Mouse (Mus musculus) heart, embryonic 15.5 days (tissue): Measurements from ENCODE around the gene Dolpp1. TPM values are rescaled to one million over a fixed set of nuclear protein-coding genes. Genes with fewer than 3 reads are reported as not detected.

Experiments used
- ATAC-seq: fragments of 200-750 bp; cut with Nextera tagmentation; replicated peaks from 2 replicates; pipeline ENCODE4 v1.8.0; 2017; ENCODE audit warnings: low read depth, moderate TSS enrichment; ENCODE audit not compliant: insufficient number of reproducible peaks, insufficient read depth, low FRiP score
- H3K27ac ChIP-seq: fragments of 300-500 bp; sonication (generic); 2 replicates; pipeline ENCODE4 v1.5.1; 2015; ENCODE audit warnings: mild to moderate bottlenecking, inconsistent platforms
- H3K27me3 ChIP-seq: fragments of 300-500 bp; sonication (generic); 2 replicates; pipeline ENCODE4 v1.6.1; 2015; ENCODE audit warnings: inconsistent platforms
- H3K36me3 ChIP-seq: fragments of 300-500 bp; sonication (generic); 2 replicates; pipeline ENCODE4 v1.6.1; 2015; ENCODE audit warnings: mild to moderate bottlenecking, inconsistent platforms
- H3K4me1 ChIP-seq: fragments of 300-500 bp; sonication (generic); replicated peaks from 2 replicates; pipeline ENCODE4 v1.6.1; 2015; ENCODE audit warnings: inconsistent platforms
- H3K4me2 ChIP-seq: fragments of 300-500 bp; sonication (generic); 2 replicates; pipeline ENCODE4 v1.6.1; 2015; ENCODE audit warnings: inconsistent platforms, mild to moderate bottlenecking, moderate library complexity
- H3K4me3 ChIP-seq: fragments of 300-500 bp; sonication (generic); 2 replicates; pipeline ENCODE4 v1.5.1; 2015; ENCODE audit warnings: mild to moderate bottlenecking, inconsistent platforms
- H3K9ac ChIP-seq: fragments of 300-500 bp; sonication (generic); 2 replicates; pipeline ENCODE4 v1.6.1; 2015; ENCODE audit warnings: mild to moderate bottlenecking, inconsistent platforms
- H3K9me3 ChIP-seq: fragments of 300-500 bp; sonication (generic); replicated peaks from 2 replicates; pipeline ENCODE4 v1.6.1; 2016; ENCODE audit warnings: inconsistent platforms
- WGBS: fragments of 180-500 bp; shearing (Covaris S2); methylation state at CpG from one replicate; pipeline ENCODE4 v1.1.7; 2015; ENCODE audit warnings: mixed read lengths; 5-methylcytosine and 5-hydroxymethylcytosine counted together
- polyA plus RNA-seq: library from polyadenylated mRNA; unstranded; fragments of >200 nt; fragmentation: Nextera tagmentation; extraction: Ambion mirVana; gene quantifications from 2 replicates; pipeline ENCODE4 v1.2.1, GENCODE M21; 2015

The Dolpp1 gene
- 19.5 and 25.2 TPM in 2 replicates for polyA plus RNA-seq

DNA sequence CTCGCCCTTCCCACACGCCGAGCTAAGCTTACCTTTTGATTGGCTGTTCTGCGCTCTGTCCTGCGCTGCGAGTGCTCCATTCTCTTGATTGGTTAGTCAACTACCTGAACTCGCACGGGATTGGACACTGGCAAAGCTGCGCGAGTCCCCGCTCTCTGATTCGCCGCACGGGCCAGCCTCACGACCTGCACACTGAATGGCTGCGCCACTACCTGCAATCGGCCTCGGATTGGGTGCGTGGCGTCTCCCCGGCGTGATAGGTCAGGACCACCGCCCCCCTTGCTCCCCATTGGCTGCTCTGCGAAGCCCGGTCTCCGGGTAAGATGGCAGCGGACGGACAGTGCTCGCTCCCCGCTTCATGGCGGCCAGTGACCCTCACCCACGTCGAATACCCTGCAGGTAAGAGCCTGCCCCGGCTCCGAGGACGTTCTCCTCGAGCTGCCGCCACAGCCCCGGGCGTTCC lies at the start of gene Dolpp1:
Gene Dolpp1 (plus strand): TSS at position 141 of the 463 bp plus-strand sequence.
- ATAC-seq: peak; percentile 97
- Histone ChIP-seq H3K27me3 (no peaks in the 10 kb centered on the region), H3K4me1 (peaks cover 27% of the 10 kb centered on the region), H3K4me3 (peak within 1 kb of the TSS; percentile 67), H3K27ac (peak within 1 kb of the TSS; percentile 91), H3K36me3 (peaks cover 15% of the 10 kb centered on the region; the same call in 1 of the 2 replicates), H3K9ac (peak within 1 kb of the TSS; percentile 70), H3K4me2 (peak within 1 kb of the TSS; percentile 84), H3K9me3 (no peaks in the 10 kb centered on the region)
- WGBS: 0% methylated on average over 40 of the region's 40 CpGs

DNA sequence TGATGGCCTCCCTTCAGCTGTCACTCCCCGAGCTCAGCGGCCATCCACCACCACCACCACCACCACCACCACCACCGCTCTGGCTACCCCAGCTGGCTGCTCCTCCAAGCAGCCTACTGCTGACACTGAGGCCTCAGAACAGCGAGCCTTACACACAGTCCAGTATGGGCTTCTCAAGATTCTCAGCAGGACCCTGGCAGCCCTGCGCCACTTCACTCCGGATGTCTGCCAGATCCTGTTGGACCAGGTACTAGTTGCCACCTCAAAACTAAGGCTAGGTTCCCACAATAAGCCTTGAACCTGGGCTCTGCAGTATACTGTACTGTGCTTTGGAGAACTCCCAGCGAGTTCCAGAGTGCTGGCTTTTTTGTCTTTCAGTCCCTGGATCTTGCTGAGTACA lies 49.5 kb upstream of the Dolpp1 start:
- Histone ChIP-seq H3K4me3 (no peak overlapping the region), H3K4me1 (peaks cover 21% of the 10 kb centered on the region), H3K27me3 (no peaks in the 10 kb centered on the region), H3K36me3 (peaks cover 72% of the 10 kb centered on the region), H3K9me3 (no peaks in the 10 kb centered on the region), H3K9ac (no peak overlapping the region), H3K4me2 (no peak overlapping the region), H3K27ac (peak overlapping the region; percentile 75; the same call in 1 of the 2 replicates)
- no peak for ATAC-seq
- 94% methylated on average over 7 of the region's 7 CpGs for WGBS

DNA sequence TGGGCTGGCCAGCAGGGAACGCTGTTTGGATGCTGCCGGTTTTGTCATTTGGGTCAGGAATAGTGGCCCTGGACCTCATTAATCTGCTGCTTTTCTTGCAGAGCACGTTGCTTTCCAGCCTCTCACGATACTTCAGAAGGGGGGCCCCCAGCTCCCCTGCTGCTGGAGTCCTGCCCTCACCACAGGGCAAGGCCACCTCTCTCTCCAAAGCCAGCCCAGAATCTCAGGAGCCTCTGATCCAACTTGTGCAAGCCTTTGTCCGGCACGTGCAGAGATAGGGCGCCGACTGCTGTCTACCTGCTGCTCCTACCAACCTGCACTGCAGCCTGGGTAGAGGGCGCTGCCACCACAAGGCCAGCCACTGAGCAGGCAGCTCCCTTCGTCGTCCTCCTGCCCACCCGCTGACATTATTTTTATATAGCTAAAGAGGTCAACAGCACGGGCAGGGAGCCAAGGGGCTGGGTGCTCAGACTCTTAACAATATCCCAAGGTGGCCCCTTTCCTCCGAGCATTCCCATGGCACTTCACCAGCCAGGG lies 48.4 kb upstream of the Dolpp1 start:
- Histone ChIP-seq H3K9me3 (no peaks in the 10 kb centered on the region), H3K36me3 (peaks cover 80% of the 10 kb centered on the region), H3K4me3 (no peak overlapping the region), H3K4me1 (peaks cover 21% of the 10 kb centered on the region), H3K27ac (peak overlapping the region; percentile 75), H3K9ac (no peak overlapping the region), H3K27me3 (no peaks in the 10 kb centered on the region), H3K4me2 (no peak overlapping the region)
- 45% methylated on average over 14 of the region's 14 CpGs for WGBS
- peak; percentile 75 for ATAC-seq

DNA sequence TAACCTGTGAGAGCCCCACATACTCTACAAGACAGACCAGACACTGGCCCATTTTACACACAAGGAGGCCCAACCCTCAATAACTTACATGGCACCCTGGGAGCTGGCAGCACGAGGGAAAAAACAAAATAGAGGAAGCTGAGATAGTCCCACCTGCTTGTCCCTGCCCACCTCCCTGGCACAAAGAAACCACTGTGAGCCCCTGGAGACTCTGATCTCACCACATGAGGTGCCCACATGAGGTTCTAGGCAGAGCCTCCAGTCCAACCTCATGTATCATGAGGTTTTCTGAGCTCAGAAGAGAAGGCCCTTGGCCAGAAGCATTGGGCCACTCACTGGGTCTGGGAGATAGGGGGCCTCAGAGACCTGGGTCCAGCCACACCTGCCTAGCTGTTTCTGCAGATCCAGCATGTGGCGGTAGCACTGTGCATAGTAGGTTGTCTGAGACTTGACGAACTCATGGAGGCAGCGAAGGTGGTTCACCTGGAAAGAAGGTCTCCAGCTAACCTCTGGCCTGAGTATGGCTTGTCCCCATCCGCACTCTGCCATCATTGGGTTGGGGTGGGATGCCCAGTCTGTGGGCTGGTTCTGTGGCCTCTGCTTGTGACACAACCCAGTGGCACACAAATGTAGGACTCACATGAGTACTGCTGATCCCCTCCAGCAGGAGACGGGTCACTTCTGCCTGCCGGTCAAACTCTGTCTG lies 45.9 kb upstream of the Dolpp1 start:
- Histone ChIP-seq H3K27ac (no peak overlapping the region), H3K4me2 (no peak overlapping the region), H3K36me3 (peaks cover 74% of the 10 kb centered on the region), H3K9ac (no peak overlapping the region), H3K4me3 (no peak overlapping the region), H3K27me3 (no peaks in the 10 kb centered on the region), H3K9me3 (no peaks in the 10 kb centered on the region), H3K4me1 (peaks cover 21% of the 10 kb centered on the region)
- WGBS: 86% methylated on average over 7 of the region's 7 CpGs
- no peak for ATAC-seq

DNA sequence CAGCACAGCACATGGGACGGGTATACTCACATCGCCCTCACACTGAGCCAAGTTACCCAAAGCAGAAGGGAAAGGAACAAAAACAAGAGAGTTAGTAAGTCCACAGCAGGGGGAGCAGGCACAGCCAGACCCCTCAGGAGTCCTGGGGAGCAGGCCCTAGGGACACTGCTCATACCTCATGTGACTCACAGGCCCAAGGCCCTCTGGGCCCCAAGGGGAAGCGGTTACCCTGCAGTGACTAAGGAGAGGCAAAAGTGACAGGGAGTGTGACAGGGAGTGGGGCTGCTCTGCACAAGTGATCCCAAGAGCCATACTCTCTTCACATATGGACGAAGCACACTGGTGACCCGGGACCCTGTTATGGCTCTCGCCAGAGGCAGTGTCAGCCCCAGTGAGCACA lies 42.9 kb upstream of the Dolpp1 start:
- Histone ChIP-seq H3K4me1 (peaks cover 9% of the 10 kb centered on the region), H3K27ac (no peak overlapping the region), H3K36me3 (peaks cover 61% of the 10 kb centered on the region), H3K4me3 (no peak overlapping the region), H3K9ac (no peak overlapping the region), H3K9me3 (no peaks in the 10 kb centered on the region), H3K4me2 (no peak overlapping the region), H3K27me3 (no peaks in the 10 kb centered on the region)
- ATAC-seq: no peak
- WGBS: 90% methylated on average over 6 of the region's 6 CpGs

DNA sequence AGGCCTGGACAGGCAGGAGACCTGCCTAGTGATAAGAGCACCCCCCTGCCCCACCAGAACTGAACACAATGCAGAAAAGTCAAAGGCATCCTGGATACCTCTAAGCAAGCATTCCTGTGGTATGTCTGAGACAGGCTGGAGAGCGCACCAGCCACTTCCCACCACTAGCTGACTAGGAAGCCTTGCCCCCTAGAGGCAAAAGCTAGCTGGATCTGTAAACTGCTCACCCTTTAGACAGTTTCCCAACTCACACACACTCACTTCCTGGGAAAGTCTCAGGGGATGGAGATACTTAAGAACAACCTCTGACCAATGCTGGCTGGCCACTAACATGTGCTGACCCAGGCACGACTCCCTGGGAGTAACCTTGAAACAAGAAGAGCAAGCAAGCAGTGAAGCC lies 40.9 kb upstream of the Dolpp1 start:
- Histone ChIP-seq H3K27ac (no peak overlapping the region), H3K27me3 (no peaks in the 10 kb centered on the region), H3K36me3 (peaks cover 51% of the 10 kb centered on the region), H3K4me1 (peaks cover 10% of the 10 kb centered on the region), H3K9ac (no peak overlapping the region), H3K4me2 (no peak overlapping the region), H3K9me3 (no peaks in the 10 kb centered on the region), H3K4me3 (no peak overlapping the region)
- no peak for ATAC-seq
- WGBS: 53% methylated on average over 2 of the region's 2 CpGs

DNA sequence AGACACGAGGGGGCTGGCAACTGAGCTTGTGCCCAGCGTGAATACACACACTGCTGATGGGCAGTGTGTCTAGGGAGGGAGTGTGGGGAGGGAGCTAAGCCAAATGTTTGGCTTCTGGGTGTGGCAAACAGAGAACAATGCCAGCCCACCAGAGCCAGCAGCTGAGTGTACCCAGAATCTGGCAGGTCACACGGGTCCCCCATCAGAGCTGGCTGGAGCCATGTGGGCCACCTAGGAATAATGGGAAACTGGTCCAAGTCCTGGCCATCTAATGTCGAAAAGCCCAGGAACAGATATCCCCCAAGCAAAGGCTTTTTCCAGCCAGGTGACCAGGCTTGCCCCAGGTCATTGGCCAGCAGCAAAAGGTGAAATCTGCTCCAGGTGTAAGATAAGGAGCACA lies 36.2 kb upstream of the Dolpp1 start:
- no peaks in the 10 kb centered on the region for H3K27me3 ChIP-seq
- 50% methylated on average over 4 of the region's 4 CpGs for WGBS
- ATAC-seq: no peak
- H3K4me2 ChIP-seq: no peak overlapping the region
- no peaks in the 10 kb centered on the region for H3K9me3 ChIP-seq
- peaks cover 41% of the 10 kb centered on the region for H3K4me1 ChIP-seq
- no peak overlapping the region for H3K4me3 ChIP-seq
- 0 out of 2 replicates have a peak overlapping the region, but pooled peaks have one; percentile 23 for H3K9ac ChIP-seq
- H3K27ac ChIP-seq: no peak overlapping the region
- peaks cover 19% of the 10 kb centered on the region; the same call in 1 of the 2 replicates for H3K36me3 ChIP-seq

DNA sequence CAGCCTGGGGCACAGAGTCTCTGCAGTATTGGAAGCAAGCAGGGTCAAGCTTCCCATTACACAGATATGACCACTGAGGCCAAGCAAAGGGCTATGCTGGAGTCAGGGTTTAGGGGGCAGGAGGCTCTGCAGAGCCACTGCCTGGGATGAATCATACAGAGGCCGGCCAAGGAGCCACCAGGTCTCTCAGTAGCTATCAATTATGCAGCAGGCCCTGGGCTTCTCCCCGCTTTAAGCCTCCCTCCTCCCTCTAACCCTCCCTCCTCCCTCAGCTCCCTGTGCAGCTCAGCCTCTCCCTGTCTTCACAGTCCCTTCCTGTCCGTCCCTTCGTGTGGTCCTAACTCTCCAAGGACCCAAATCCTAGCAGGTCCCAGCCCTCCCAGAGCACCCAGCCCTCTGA lies 35.8 kb upstream of the Dolpp1 start:
- Histone ChIP-seq H3K9me3 (no peaks in the 10 kb centered on the region), H3K27ac (peak overlapping the region; percentile 92), H3K4me3 (no peak overlapping the region), H3K36me3 (peaks cover 19% of the 10 kb centered on the region; the same call in 1 of the 2 replicates), H3K9ac (0 out of 2 replicates have a peak overlapping the region, but pooled peaks have one; percentile 23), H3K4me1 (peaks cover 41% of the 10 kb centered on the region), H3K27me3 (no peaks in the 10 kb centered on the region), H3K4me2 (0 out of 2 replicates have a peak overlapping the region, but pooled peaks have one; percentile 9)
- no peak for ATAC-seq
- 41% methylated on average over 4 of the region's 4 CpGs for WGBS

DNA sequence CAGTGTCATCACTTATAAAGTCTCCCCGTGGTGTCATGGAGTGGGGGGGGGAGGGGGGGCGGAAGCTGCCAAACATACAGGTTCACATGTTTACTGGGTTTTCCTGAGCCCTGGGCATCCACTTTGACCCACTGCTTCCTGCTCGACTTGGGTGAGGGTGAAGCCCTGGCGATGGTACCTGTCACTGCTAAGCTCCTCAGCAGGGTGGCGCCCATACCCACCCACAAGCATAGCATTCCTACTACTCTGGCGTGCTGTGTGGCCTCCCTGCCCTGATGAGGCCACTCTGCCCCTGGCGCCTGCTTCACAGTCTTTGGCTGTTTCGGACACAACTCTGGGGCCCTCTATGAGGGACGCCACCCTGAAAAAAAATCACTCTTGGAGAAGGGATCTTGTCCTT lies 35.1 kb upstream of the Dolpp1 start:
- Histone ChIP-seq H3K4me2 (peak overlapping the region; percentile 96), H3K27ac (peak overlapping the region; percentile 92), H3K4me3 (peak overlapping the region; percentile 89; the same call in 1 of the 2 replicates), H3K36me3 (peaks cover 19% of the 10 kb centered on the region; the same call in 1 of the 2 replicates), H3K9me3 (no peaks in the 10 kb centered on the region), H3K27me3 (no peaks in the 10 kb centered on the region), H3K9ac (peak overlapping the region; percentile 84), H3K4me1 (peaks cover 41% of the 10 kb centered on the region)
- ATAC-seq: no peak
- WGBS: 49% methylated on average over 9 of the region's 9 CpGs

DNA sequence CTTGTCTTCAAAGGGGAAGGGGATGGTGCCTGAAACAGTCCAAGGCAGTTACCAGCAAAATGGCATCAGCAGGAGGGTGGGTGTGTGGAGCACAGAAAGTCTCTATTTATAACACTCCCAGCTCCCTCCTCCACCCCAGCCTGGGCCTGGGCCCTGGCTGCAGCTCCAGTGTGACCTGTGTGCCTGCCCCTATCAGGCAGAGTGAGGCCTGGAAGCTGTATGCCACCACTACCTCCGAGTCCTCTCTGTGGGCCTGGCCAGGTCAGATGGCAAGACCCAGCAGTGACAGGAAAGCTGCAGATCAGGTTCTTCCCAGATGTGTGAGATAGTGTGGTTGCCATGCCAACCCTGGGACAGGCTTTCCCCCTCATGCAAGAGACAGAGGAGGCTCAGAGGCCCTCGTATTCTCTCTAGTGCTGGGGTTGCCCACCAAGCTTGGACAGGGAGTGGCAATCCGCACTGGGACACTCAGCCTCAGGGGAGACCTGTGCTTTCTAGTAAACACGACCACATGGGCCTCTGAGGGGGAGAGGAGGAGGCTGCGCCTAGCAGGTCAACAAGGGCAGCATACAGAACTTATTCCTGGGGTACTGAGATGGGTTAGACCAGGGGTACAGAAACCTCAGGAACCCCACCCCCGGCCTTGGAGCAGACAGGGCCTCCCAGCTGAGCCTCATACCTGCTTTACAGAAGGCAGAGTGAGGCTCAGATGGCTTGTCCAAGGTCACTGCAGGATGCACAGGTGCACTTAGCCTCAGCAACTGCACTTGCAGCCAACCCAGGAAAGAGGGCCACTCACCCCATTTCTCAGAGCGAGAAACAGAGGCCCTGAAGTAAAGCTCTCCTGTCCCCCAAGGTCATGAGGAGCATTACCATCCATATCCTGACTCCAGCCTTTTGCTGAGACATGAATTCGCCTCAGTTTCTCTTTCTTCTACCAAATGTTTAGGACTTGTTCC lies 34.2 kb upstream of the Dolpp1 start:
- WGBS: 41% methylated on average over 8 of the region's 8 CpGs
- 0 out of 2 replicates have a peak, but pooled peaks have one; percentile 23 for ATAC-seq
- H3K4me3 ChIP-seq: peak overlapping the region; percentile 89

More for the DNA sequence above, 34.2 kb upstream of the Dolpp1 start:
- Histone ChIP-seq H3K4me1 (peaks cover 41% of the 10 kb centered on the region), H3K27ac (peak overlapping the region; percentile 92), H3K9me3 (no peaks in the 10 kb centered on the region), H3K27me3 (no peaks in the 10 kb centered on the region), H3K4me2 (peak overlapping the region; percentile 96), H3K36me3 (peaks cover 14% of the 10 kb centered on the region; the same call in 1 of the 2 replicates), H3K9ac (peak overlapping the region; percentile 84)
